Mouse (Mus musculus) E14TG2a.4 (cell line): ENCODE results near the gene Thnsl2.

Source experiments
- CTCF ChIP-seq: conservative IDR thresholded peaks from 2 replicates; pipeline ENCODE4 v1.5.1; 2014; ENCODE audit warnings: low read length
- POU5F1 ChIP-seq: IDR thresholded peaks from 2 replicates; pipeline ENCODE4 v1.6.1; 2014; ENCODE audit warnings: low read length, borderline replicate concordance

- TF ChIP-seq CTCF (no peak), POU5F1 (no peak)
Observed at GRCm38 (mm10) chr6:71082084-71082483, 62.2 kb downstream of the Thnsl2 start.
